Mouse (Mus musculus) thymus, postnatal 25 days (tissue): ENCODE results near the gene Fbxo6.
A peak's percentile ranks its signal among the peaks of the same experiment; 100 is the strongest.

Source experiments
- DNase-seq: peaks from one replicate; pipeline ENCODE4 v3.0.0; 2022

Fbxo6 gene

GRCm38 (mm10) chr4:148159544-148160435 lies 7.8 kb upstream of the Fbxo6 start:
- peak; percentile 91 for DNase-seq

- DNase-seq: no peak
Measured at GRCm38 (mm10) chr4:148158436-148159348, 6.8 kb upstream of the Fbxo6 start.

GRCm38 (mm10) chr4:148154982-148155381 lies 3.0 kb upstream of the Fbxo6 start:
- no peak for DNase-seq

GRCm38 (mm10) chr4:148154006-148154405 lies 2.1 kb upstream of the Fbxo6 start:
- no peak for DNase-seq

- DNase-seq: no peak
Measured at GRCm38 (mm10) chr4:148152547-148152946, 607 bp upstream of the Fbxo6 start.

GRCm38 (mm10) chr4:148150953-148151266 lies 1.0 kb downstream of the Fbxo6 start:
- no peak for DNase-seq

- DNase-seq: no peak
Measured at GRCm38 (mm10) chr4:148150242-148150641, 1.7 kb downstream of the Fbxo6 start.

GRCm38 (mm10) chr4:148149540-148149939 lies 2.4 kb downstream of the Fbxo6 start:
- DNase-seq: no peak

GRCm38 (mm10) chr4:148147714-148148113 lies 4.2 kb downstream of the Fbxo6 start:
- DNase-seq: no peak

- DNase-seq: no peak
Measured at GRCm38 (mm10) chr4:148143721-148144120, 8.2 kb downstream of the Fbxo6 start.

GRCm38 (mm10) chr4:148140098-148141011 lies 11.6 kb downstream of the Fbxo6 start:
- DNase-seq: peak; percentile 94

GRCm38 (mm10) chr4:148139767-148140097 lies 12.2 kb downstream of the Fbxo6 start:
- no peak for DNase-seq

GRCm38 (mm10) chr4:148137503-148137902 lies 14.4 kb downstream of the Fbxo6 start:
- DNase-seq: no peak

GRCm38 (mm10) chr4:148134988-148135387 lies 17.0 kb downstream of the Fbxo6 start:
- no peak for DNase-seq

- DNase-seq: no peak
Measured at GRCm38 (mm10) chr4:148131497-148132081, 20.4 kb downstream of the Fbxo6 start.

- DNase-seq: peak; percentile 35
Measured at GRCm38 (mm10) chr4:148130561-148131413, 21.2 kb downstream of the Fbxo6 start, which contains the start of gene Draxin. Gene Draxin (minus strand): TSS chr4:148130698.

GRCm38 (mm10) chr4:148130133-148130532 lies 21.8 kb downstream of the Fbxo6 start, which contains the start of gene Mad2l2:
Gene Mad2l2 (plus strand): TSS chr4:148130384.
- DNase-seq: no peak

- no peak for DNase-seq
Measured at GRCm38 (mm10) chr4:148128672-148129071, 23.3 kb downstream of the Fbxo6 start.

- DNase-seq: no peak
Measured at GRCm38 (mm10) chr4:148128241-148128640, 23.7 kb downstream of the Fbxo6 start.

- DNase-seq: no peak
Measured at GRCm38 (mm10) chr4:148122694-148123066, 29.3 kb downstream of the Fbxo6 start.

- DNase-seq: no peak
Measured at GRCm38 (mm10) chr4:148121982-148122693, 29.8 kb downstream of the Fbxo6 start.
